Mouse (Mus musculus): ENCODE measurements around the gene Bysl.

DNA sequence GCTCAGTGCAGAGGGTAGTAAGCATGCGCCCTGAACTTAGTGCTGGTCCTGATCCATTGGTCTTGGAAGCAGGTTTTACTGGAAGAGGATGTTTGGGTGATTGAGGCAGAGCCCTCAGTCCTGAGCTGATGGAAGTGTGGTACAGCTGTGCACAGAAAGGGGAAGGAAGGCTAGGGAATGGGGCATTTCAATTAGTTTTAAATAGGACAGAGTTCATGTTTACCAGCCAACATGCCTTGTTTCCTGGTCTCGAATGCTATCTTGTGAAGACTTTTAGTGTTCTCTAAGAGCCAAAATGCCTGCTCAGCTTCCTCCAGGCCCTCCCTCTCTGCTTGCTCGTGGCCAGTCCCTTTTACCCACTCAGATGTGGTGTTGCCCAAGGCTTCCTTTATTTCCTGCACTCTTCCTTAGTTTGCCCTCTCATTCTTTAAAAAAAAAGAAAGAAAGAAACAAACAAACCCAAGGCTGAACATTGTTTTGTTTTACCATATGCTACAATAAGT lies 47.5 kb upstream of the Bysl start:
- TF ChIP-seq CTCF (IDR thresholded peaks at IDR 0.05; ENCODE audit: borderline replicate concordance, extremely low read depth, insufficient read depth, insufficient read length): no peak
- TF ChIP-seq POLR2A (IDR thresholded peaks at IDR 0.05; ENCODE audit: borderline replicate concordance, extremely low read depth, insufficient read depth, insufficient read length, poor library complexity, severe bottlenecking): no peak
